Mouse (Mus musculus) limb, embryonic 15.5 days (tissue): ENCODE results near the gene Lcn11. TPM values are rescaled to one million over a fixed set of nuclear protein-coding genes. Genes with fewer than 3 reads are reported as not detected.

Experiments used
- polyA plus RNA-seq: library from polyadenylated mRNA; unstranded; fragments of >200 nt; fragmentation: Nextera tagmentation; extraction: Ambion mirVana; gene quantifications from 2 replicates; pipeline ENCODE4 v1.2.1, GENCODE M21; 2015

The Lcn11 gene
- polyA plus RNA-seq, 1 experiment from 2014 or later = not detected

Other genes starting within 250 kb of the Lcn11 start
- 34.4 and 35.7 TPM in 2 replicates for gene Traf2, start 230.1 kb upstream of the Lcn11 start, polyA plus RNA-seq
- gene Edf1, start 219.2 kb upstream of the Lcn11 start, polyA plus RNA-seq = 388 and 396 TPM in 2 replicates
- gene Mamdc4, start 202.2 kb upstream of the Lcn11 start, polyA plus RNA-seq = 0.81 and 6.0 TPM in 2 replicates
- 129 and 139 TPM in 2 replicates for gene Phpt1, start 201.8 kb upstream of the Lcn11 start, polyA plus RNA-seq
- 0.29 and 0.44 TPM in 2 replicates for gene Ajm1, start 195.3 kb upstream of the Lcn11 start, polyA plus RNA-seq
- gene Rabl6, start 168.5 kb upstream of the Lcn11 start, polyA plus RNA-seq = 73.6 and 74.9 TPM in 2 replicates
- 0.12 and 0.14 TPM in 2 replicates for gene Ccdc183, start 159.3 kb upstream of the Lcn11 start, polyA plus RNA-seq
- 27.3 and 28.7 TPM in 2 replicates for gene Tmem141, start 155.0 kb upstream of the Lcn11 start, polyA plus RNA-seq
- gene Fcna, start 149.0 kb upstream of the Lcn11 start, polyA plus RNA-seq = 2.7 and 3.7 TPM in 2 replicates
- gene Lcn8, start 123.9 kb upstream of the Lcn11 start, polyA plus RNA-seq = not detected in 2 replicates
- not detected in 2 replicates for gene Lcn5, start 119.1 kb upstream of the Lcn11 start, polyA plus RNA-seq
- not detected in 2 replicates for gene Lcn6, start 100.2 kb upstream of the Lcn11 start, polyA plus RNA-seq
- gene Lcn10, start 94.3 kb upstream of the Lcn11 start, polyA plus RNA-seq = not detected in 2 replicates
- not detected in 2 replicates for gene Obp2a, start 77.0 kb upstream of the Lcn11 start, polyA plus RNA-seq
- 92.0 and 94.5 TPM in 2 replicates for gene Bmyc, start 70.3 kb upstream of the Lcn11 start, polyA plus RNA-seq
- not detected in 2 replicates for gene Obp2b, start 40.0 kb upstream of the Lcn11 start, polyA plus RNA-seq
- not detected in 2 replicates for gene Lcn3, start 11.4 kb upstream of the Lcn11 start, polyA plus RNA-seq
- gene Gm13539, start 5.2 kb downstream of the Lcn11 start, polyA plus RNA-seq = not detected in 2 replicates
- not detected in 2 replicates for gene Glt6d1, start 38.8 kb downstream of the Lcn11 start, polyA plus RNA-seq
- gene Lcn9, start 46.1 kb downstream of the Lcn11 start, polyA plus RNA-seq = not detected in 2 replicates
- gene Sohlh1, start 70.2 kb downstream of the Lcn11 start, polyA plus RNA-seq = not detected in 2 replicates
- gene Kcnt1, start 86.7 kb downstream of the Lcn11 start, polyA plus RNA-seq = 0.20 and 0.21 TPM in 2 replicates
- gene Camsap1, start 206.3 kb downstream of the Lcn11 start, polyA plus RNA-seq = 15.9 and 19.1 TPM in 2 replicates
- 89.7 and 94.1 TPM in 2 replicates for gene Ubac1, start 244.7 kb downstream of the Lcn11 start, polyA plus RNA-seq